Mouse (Mus musculus): Measurements from ENCODE around the gene Ptn. TPM values are rescaled to one million over a fixed set of nuclear protein-coding genes. Genes with fewer than 3 reads are reported as not detected.

The Ptn gene
- polyA plus RNA-seq, 1 experiment from 2014 or later = 332 TPM

DNA sequence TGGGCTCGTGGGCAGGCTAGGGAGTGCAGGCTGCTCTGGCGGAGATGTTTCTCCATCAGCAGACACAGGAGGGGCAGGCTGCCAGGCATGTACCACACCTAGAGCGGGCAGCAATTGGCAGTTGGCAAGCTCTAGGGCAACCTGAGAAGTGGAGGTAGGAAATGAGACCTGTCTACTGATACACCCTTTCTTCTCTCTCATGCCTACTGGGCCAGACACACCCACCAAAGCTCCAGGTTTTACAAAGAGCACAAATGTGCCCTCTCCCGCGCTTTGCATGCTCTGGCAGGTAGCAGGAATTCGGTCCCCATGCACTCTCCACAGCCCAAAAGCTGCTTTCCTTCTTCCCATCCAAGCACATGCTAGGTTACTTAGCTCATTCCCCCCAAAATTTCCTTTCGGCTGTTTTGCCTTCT is 701 bp downstream of the Ptn start:
- Histone ChIP-seq H3K27me3 (replicated peaks; ENCODE audit: control insufficient read depth, insufficient read depth, low read length) (no peaks in the 10 kb centered on the region), H3K4me2 (ENCODE audit: low read length) (peak overlapping the region; percentile 68), H3K9me3 (ENCODE audit: control insufficient read depth, low read length) (no peaks in the 10 kb centered on the region), H3K27ac (ENCODE audit: low read depth) (peak overlapping the region; percentile 81), H3K9ac (ENCODE audit: low read length) (peak overlapping the region; percentile 72), H3K4me3 (ENCODE audit: low read depth, low read length) (peak overlapping the region; percentile 64), H3K36me3 (ENCODE audit: control insufficient read depth, insufficient read depth, low read length) (peaks cover 8% of the 10 kb centered on the region), H3K4me1 (replicated peaks; ENCODE audit: control insufficient read depth, insufficient read depth, low read length) (peaks cover 8% of the 10 kb centered on the region; the same call in 1 of the 2 replicates)
- 11% methylated on average over 7 of the region's 7 CpGs for WGBS
- peak; percentile 24; the same call in 1 of the 2 replicates for ATAC-seq (replicated peaks; ENCODE audit: low FRiP score, low TSS enrichment, low read depth)
- DNase-seq (ENCODE audit: low spot score) = peak; percentile 63

DNA sequence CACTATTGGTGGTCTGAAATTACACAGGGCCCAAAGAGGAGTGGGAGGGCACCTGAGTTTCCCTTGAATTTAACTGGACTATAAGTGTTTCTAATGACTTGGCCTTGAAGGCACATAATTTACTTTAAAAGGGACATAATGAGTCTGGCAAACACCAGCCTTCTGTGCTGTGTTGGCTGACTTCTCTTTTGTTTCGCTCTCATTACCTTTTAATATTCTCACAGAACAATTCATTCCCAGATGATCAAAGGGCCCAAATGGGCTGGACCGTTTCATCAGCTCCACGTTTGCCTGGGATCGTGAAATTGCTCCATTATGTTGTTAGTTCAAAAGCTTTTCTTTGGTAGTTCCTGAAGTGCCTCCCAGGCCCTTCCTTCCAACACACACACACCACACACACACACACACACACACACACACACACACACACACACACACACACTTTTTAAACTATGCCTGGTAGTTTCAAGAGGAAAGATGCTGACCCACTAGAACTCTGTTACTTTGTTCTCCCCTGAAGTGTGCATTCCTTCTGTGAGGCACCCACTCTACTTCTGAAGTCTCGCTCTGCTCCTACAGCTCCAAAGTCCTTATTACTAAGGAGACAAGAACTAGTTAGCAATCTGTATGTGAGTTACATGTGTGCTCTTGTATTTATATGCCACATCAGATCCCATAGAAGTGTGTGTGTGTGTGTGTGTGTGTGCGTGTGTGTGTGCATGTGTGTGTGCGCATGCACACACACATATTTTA is 1.5 kb downstream of the Ptn start:
- peak overlapping the region; percentile 64 for H3K4me3 ChIP-seq (ENCODE audit: low read depth, low read length)
- H3K27me3 ChIP-seq (replicated peaks; ENCODE audit: control insufficient read depth, insufficient read depth, low read length) = no peaks in the 10 kb centered on the region
- H3K27ac ChIP-seq (ENCODE audit: low read depth) = peak overlapping the region; percentile 81
- H3K4me1 ChIP-seq (replicated peaks; ENCODE audit: control insufficient read depth, insufficient read depth, low read length) = peaks cover 8% of the 10 kb centered on the region; the same call in 1 of the 2 replicates
- 38% methylated on average over 7 of the region's 7 CpGs for WGBS
- H3K9me3 ChIP-seq (ENCODE audit: control insufficient read depth, low read length) = no peaks in the 10 kb centered on the region
- H3K36me3 ChIP-seq (ENCODE audit: control insufficient read depth, insufficient read depth, low read length) = peaks cover 11% of the 10 kb centered on the region
- H3K4me2 ChIP-seq (ENCODE audit: low read length) = peak overlapping the region; percentile 68
- no peak for ATAC-seq (replicated peaks; ENCODE audit: low FRiP score, low TSS enrichment, low read depth)
- DNase-seq (ENCODE audit: low spot score) = no peak
- H3K9ac ChIP-seq (ENCODE audit: low read length) = peak overlapping the region; percentile 72

DNA sequence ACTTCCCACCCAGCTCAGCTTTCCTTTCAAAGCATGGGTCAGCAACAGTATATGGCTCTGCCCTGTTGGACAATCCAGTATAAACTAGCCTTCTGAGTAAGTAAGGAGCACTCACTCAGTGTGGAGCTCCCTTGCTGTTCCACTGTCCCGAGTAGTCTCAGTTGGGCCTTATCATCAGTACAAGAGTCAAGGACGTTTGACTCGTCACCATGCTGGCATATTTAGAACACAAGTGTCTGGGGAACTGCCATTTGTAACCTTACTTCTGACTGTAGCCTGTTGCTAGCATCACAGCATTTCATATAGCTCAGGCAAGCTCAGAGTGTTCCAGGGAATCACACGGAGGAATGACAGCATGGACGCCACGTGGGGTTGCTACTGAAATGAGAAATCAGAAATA is 3.1 kb downstream of the Ptn start:
- H3K36me3 ChIP-seq (ENCODE audit: control insufficient read depth, insufficient read depth, low read length) = peaks cover 12% of the 10 kb centered on the region
- peaks cover 8% of the 10 kb centered on the region; the same call in 1 of the 2 replicates for H3K4me1 ChIP-seq (replicated peaks; ENCODE audit: control insufficient read depth, insufficient read depth, low read length)
- H3K9me3 ChIP-seq (ENCODE audit: control insufficient read depth, low read length) = no peaks in the 10 kb centered on the region
- H3K27me3 ChIP-seq (replicated peaks; ENCODE audit: control insufficient read depth, insufficient read depth, low read length) = no peaks in the 10 kb centered on the region
- WGBS = 85% methylated on average over 6 of the region's 6 CpGs
- peak overlapping the region; percentile 68 for H3K4me2 ChIP-seq (ENCODE audit: low read length)
- H3K4me3 ChIP-seq (ENCODE audit: low read depth, low read length) = 0 out of 2 replicates have a peak overlapping the region, but pooled peaks have one; percentile 16
- H3K9ac ChIP-seq (ENCODE audit: low read length) = no peak overlapping the region
- no peak overlapping the region for H3K27ac ChIP-seq (ENCODE audit: low read depth)
- no peak for DNase-seq (ENCODE audit: low spot score)
- ATAC-seq (replicated peaks; ENCODE audit: low FRiP score, low TSS enrichment, low read depth) = no peak

DNA sequence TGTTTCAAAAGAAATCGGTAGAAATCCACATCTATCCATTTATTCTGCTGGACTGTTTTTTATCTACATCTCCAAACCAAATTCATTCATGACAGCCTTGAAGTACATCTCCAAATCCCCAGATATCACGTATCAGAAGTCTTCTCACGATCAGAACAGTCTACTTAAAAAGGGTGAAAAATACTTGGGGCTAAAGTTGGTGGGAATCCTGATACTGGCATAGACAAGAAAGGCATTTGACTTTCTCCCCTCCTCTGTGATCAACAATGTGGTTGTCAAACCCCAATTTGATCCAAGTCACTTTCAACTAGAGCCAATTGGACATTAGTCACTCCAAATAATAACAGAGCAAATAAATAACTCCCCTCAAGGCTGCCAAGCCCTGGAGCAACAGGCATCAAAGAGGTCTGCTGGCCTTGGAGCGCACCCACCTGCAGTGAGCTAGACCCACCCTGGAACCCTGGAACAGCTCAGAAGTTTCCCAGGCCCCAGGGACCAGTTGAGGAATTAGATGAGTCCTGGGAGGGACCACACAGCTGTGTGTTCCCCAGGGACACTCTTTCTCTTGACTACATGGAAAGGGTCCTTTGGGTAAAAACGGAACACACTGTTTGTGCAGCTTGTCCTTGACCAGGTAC is 9.6 kb downstream of the Ptn start:
- ATAC-seq (replicated peaks; ENCODE audit: low FRiP score, low TSS enrichment, low read depth) (no peak), DNase-seq (ENCODE audit: low spot score) (no peak)
- 69% methylated on average over 5 of the region's 5 CpGs for WGBS
- Histone ChIP-seq H3K27ac (ENCODE audit: low read depth) (no peak overlapping the region), H3K4me3 (ENCODE audit: low read depth, low read length) (no peak overlapping the region), H3K4me1 (replicated peaks; ENCODE audit: control insufficient read depth, insufficient read depth, low read length) (no peaks in the 10 kb centered on the region), H3K27me3 (replicated peaks; ENCODE audit: control insufficient read depth, insufficient read depth, low read length) (no peaks in the 10 kb centered on the region), H3K4me2 (ENCODE audit: low read length) (no peak overlapping the region), H3K9ac (ENCODE audit: low read length) (no peak overlapping the region), H3K36me3 (ENCODE audit: control insufficient read depth, insufficient read depth, low read length) (0 out of 2 replicates have a peak, but pooled peaks cover 7% of the 10 kb centered on the region), H3K9me3 (ENCODE audit: control insufficient read depth, low read length) (no peaks in the 10 kb centered on the region)

DNA sequence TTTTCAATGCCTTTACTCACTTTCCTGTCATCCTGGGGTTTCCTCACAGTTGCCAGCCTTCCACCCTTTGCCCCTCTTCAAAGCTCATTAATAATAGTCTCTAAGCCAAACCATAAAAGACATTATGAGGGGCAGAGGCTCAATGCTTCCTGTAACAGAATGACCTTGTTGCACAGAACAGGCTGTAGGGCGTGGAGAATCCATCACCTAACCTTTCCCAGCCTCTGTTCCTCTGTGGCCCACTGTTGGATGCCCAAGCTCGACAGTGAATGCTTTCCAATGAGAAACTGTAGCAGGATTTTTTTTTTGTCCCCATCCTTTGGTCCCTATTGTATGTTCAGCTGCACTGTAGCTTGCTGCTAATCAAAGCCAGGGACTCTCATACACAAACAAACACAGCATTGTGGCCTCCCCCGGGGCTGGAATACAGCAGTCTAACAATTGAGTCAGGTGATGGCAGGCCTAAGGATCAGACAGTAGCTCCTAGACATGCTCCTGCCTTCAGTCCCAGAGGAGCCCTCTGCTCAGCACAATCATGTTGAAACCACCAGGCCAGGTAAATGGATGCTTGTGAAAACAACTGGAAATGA is 12.9 kb downstream of the Ptn start:
- 65% methylated on average over 3 of the region's 3 CpGs for WGBS
- DNase-seq (ENCODE audit: low spot score) = no peak
- Histone ChIP-seq H3K4me2 (ENCODE audit: low read length) (no peak overlapping the region), H3K27ac (ENCODE audit: low read depth) (no peak overlapping the region), H3K36me3 (ENCODE audit: control insufficient read depth, insufficient read depth, low read length) (0 out of 2 replicates have a peak, but pooled peaks cover 4% of the 10 kb centered on the region), H3K9me3 (ENCODE audit: control insufficient read depth, low read length) (no peaks in the 10 kb centered on the region), H3K4me1 (replicated peaks; ENCODE audit: control insufficient read depth, insufficient read depth, low read length) (no peaks in the 10 kb centered on the region), H3K9ac (ENCODE audit: low read length) (no peak overlapping the region), H3K4me3 (ENCODE audit: low read depth, low read length) (no peak overlapping the region), H3K27me3 (replicated peaks; ENCODE audit: control insufficient read depth, insufficient read depth, low read length) (no peaks in the 10 kb centered on the region)
- no peak for ATAC-seq (replicated peaks; ENCODE audit: low FRiP score, low TSS enrichment, low read depth)

DNA sequence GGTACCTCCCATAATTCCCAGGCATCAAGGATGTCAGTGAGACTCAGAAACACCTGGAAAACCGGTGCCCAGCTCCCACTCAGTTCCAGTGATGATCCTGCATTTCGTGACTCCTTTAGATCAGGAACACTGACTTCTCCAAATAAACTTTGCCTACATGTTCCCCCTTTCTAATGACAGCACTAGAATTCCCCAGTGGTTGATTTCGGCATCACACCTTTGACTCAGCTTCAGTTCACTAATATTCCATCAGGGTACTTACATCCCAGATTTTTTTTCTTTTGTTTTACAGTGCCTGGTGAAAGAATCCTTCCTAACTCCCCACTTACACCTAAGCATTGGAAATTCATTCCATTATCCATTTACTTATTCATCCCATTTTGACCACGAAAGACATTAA is 15.5 kb downstream of the Ptn start:
- no peak for DNase-seq (ENCODE audit: low spot score)
- no peak overlapping the region for H3K9ac ChIP-seq (ENCODE audit: low read length)
- H3K4me1 ChIP-seq (replicated peaks; ENCODE audit: control insufficient read depth, insufficient read depth, low read length) = no peaks in the 10 kb centered on the region
- no peak overlapping the region for H3K4me2 ChIP-seq (ENCODE audit: low read length)
- H3K9me3 ChIP-seq (ENCODE audit: control insufficient read depth, low read length) = no peaks in the 10 kb centered on the region
- no peak for ATAC-seq (replicated peaks; ENCODE audit: low FRiP score, low TSS enrichment, low read depth)
- H3K36me3 ChIP-seq (ENCODE audit: control insufficient read depth, insufficient read depth, low read length) = 0 out of 2 replicates have a peak, but pooled peaks cover 4% of the 10 kb centered on the region
- 82% methylated on average over 4 of the region's 4 CpGs for WGBS
- no peak overlapping the region for H3K27ac ChIP-seq (ENCODE audit: low read depth)
- H3K4me3 ChIP-seq (ENCODE audit: low read depth, low read length) = no peak overlapping the region
- no peaks in the 10 kb centered on the region for H3K27me3 ChIP-seq (replicated peaks; ENCODE audit: control insufficient read depth, insufficient read depth, low read length)

DNA sequence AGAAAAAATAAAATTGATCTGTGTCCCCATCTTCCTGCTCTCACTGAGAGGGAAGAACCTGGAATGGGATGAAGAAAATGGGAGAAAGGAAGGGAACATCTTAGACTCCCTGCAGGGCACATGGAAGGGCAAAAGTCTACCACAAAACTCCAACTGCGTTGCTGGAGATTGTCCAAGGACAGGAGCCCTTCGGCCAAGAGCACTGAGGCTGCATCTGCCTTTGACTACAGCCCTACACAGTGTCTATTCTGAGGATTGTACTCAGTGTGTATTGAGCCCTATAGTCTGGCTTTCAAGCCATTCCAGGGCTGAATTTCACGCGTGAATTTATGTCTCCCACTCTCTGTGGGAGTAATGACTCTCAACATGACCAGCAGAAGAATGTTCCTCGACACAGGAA is 16.2 kb downstream of the Ptn start:
- ATAC-seq (replicated peaks; ENCODE audit: low FRiP score, low TSS enrichment, low read depth) (no peak), DNase-seq (ENCODE audit: low spot score) (no peak)
- 62% methylated on average over 5 of the region's 5 CpGs for WGBS
- Histone ChIP-seq H3K9ac (ENCODE audit: low read length) (no peak overlapping the region), H3K4me1 (replicated peaks; ENCODE audit: control insufficient read depth, insufficient read depth, low read length) (peaks cover 6% of the 10 kb centered on the region), H3K27ac (ENCODE audit: low read depth) (no peak overlapping the region), H3K4me3 (ENCODE audit: low read depth, low read length) (no peak overlapping the region), H3K27me3 (replicated peaks; ENCODE audit: control insufficient read depth, insufficient read depth, low read length) (no peaks in the 10 kb centered on the region), H3K9me3 (ENCODE audit: control insufficient read depth, low read length) (no peaks in the 10 kb centered on the region), H3K36me3 (ENCODE audit: control insufficient read depth, insufficient read depth, low read length) (no peaks in the 10 kb centered on the region), H3K4me2 (ENCODE audit: low read length) (no peak overlapping the region)

DNA sequence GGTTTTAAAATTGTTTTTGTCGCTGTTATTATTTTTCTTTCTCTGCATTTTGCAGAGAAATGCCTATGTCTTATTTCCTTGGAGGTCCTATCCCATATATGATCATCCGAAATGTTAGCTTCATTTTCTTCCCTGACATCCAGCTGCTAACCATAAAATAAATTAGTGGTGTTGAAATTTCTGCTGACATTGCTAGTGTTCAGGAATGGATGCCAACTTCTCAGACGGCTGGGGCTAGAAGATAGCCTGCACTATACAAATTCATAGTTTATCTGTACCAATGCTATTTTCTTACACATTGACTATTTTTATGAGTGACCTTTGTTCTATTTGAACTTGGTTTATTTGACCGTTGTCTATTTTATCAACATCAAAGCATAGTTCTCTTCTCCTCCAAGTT is 20.8 kb downstream of the Ptn start:
- H3K4me3 ChIP-seq (ENCODE audit: low read depth, low read length) = no peak overlapping the region
- peaks cover 24% of the 10 kb centered on the region for H3K4me1 ChIP-seq (replicated peaks; ENCODE audit: control insufficient read depth, insufficient read depth, low read length)
- no peak for ATAC-seq (replicated peaks; ENCODE audit: low FRiP score, low TSS enrichment, low read depth)
- peaks cover 4% of the 10 kb centered on the region; the same call in 1 of the 2 replicates for H3K36me3 ChIP-seq (ENCODE audit: control insufficient read depth, insufficient read depth, low read length)
- H3K9ac ChIP-seq (ENCODE audit: low read length) = no peak overlapping the region
- DNase-seq (ENCODE audit: low spot score) = no peak
- 40% methylated on average over 4 of the region's 4 CpGs for WGBS
- H3K27me3 ChIP-seq (replicated peaks; ENCODE audit: control insufficient read depth, insufficient read depth, low read length) = no peaks in the 10 kb centered on the region
- H3K4me2 ChIP-seq (ENCODE audit: low read length) = no peak overlapping the region
- H3K27ac ChIP-seq (ENCODE audit: low read depth) = no peak overlapping the region
- H3K9me3 ChIP-seq (ENCODE audit: control insufficient read depth, low read length) = no peaks in the 10 kb centered on the region

Data from intestine, embryonic 14.5 days (tissue).